Mouse (Mus musculus) neural tube, embryonic 12.5 days (tissue): ENCODE data around the gene Sbf2. TPM values are rescaled to one million over a fixed set of nuclear protein-coding genes. Genes with fewer than 3 reads are reported as not detected.
"Not testable (repeated sequence)": the region's sequence is repeated elsewhere in the genome, so short reads cannot be mapped to it uniquely, and the experiment has no call there.

Source experiments
- ATAC-seq: fragments of 200-750 bp; cut with Nextera tagmentation; 2 replicates; pipeline ENCODE4 v1.8.0; 2017; ENCODE audit warnings: low read depth, mild to moderate bottlenecking, moderate TSS enrichment, moderate library complexity; ENCODE audit not compliant: low FRiP score
- H3K27ac ChIP-seq: fragments of 300-500 bp; sonication (generic); 2 replicates; pipeline ENCODE4 v1.5.1; 2016
- H3K27me3 ChIP-seq: fragments of 300-500 bp; sonication (generic); replicated peaks from 2 replicates; pipeline ENCODE4 v1.6.1; 2016; ENCODE audit warnings: mild to moderate bottlenecking
- H3K36me3 ChIP-seq: fragments of 300-500 bp; sonication (generic); 2 replicates; pipeline ENCODE4 v1.6.1; 2016; ENCODE audit warnings: mild to moderate bottlenecking
- H3K4me1 ChIP-seq: fragments of 300-500 bp; sonication (generic); 2 replicates; pipeline ENCODE4 v1.6.1; 2016
- H3K4me2 ChIP-seq: fragments of 300-500 bp; sonication (generic); replicated peaks from 2 replicates; pipeline ENCODE4 v1.6.1; 2016; ENCODE audit warnings: mild to moderate bottlenecking
- H3K4me3 ChIP-seq: fragments of 300-500 bp; sonication (generic); 2 replicates; pipeline ENCODE4 v1.5.1; 2016
- H3K9ac ChIP-seq: fragments of 300-500 bp; sonication (generic); 2 replicates; pipeline ENCODE4 v1.6.1; 2016; ENCODE audit warnings: mild to moderate bottlenecking
- H3K9me3 ChIP-seq: fragments of 300-500 bp; sonication (generic); 2 replicates; pipeline ENCODE4 v1.6.1; 2016; ENCODE audit warnings: mild to moderate bottlenecking
- WGBS: fragments of 180-500 bp; shearing (Covaris S2); methylation state at CpG from one replicate; pipeline ENCODE4 v1.1.7; 2016; 5-methylcytosine and 5-hydroxymethylcytosine counted together
- polyA plus RNA-seq: library from polyadenylated mRNA; unstranded; fragments of >200 nt; fragmentation: Nextera tagmentation; extraction: Ambion mirVana; gene quantifications from 2 replicates; pipeline ENCODE4 v1.2.1, GENCODE M21; 2016

The Sbf2 gene
- polyA plus RNA-seq, 1 experiment from 2014 or later: 53.2 TPM

GRCm38 (mm10) chr7:110543341-110543740 is 71.4 kb downstream of the Sbf2 start:
- no peaks in the 10 kb centered on the region for H3K9me3 ChIP-seq
- H3K4me1 ChIP-seq: no peaks in the 10 kb centered on the region
- 89% methylated on average over 6 of the region's 6 CpGs for WGBS
- H3K9ac ChIP-seq: no peak overlapping the region
- ATAC-seq: no peak
- no peak overlapping the region for H3K27ac ChIP-seq
- H3K4me2 ChIP-seq: no peak overlapping the region
- no peak overlapping the region for H3K4me3 ChIP-seq
- no peaks in the 10 kb centered on the region for H3K36me3 ChIP-seq
- no peaks in the 10 kb centered on the region for H3K27me3 ChIP-seq

DNA sequence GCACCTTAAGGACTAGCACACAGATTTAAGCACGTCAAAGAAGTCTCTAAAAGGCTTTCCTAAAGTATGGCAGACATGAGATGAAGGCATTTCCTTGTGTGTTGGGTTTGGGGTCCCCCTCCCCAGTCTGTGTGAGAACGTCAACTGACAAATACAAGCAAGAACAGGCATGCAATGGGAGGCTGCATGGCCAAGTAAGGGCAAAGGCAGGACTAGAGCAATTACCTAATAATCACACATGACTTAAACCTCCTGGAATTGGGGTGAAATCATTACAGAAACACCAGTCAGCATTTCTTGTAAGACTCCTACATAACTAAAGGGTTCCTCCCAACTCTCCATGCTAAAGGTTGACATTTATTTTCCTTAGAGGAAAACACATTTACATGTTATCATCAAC is 75.5 kb downstream of the Sbf2 start:
- Histone ChIP-seq H3K36me3 (no peaks in the 10 kb centered on the region), H3K4me3 (no peak overlapping the region), H3K4me1 (no peaks in the 10 kb centered on the region), H3K4me2 (no peak overlapping the region), H3K9ac (no peak overlapping the region), H3K9me3 (no peaks in the 10 kb centered on the region), H3K27ac (no peak overlapping the region), H3K27me3 (no peaks in the 10 kb centered on the region)
- ATAC-seq: no peak
- WGBS: 63% methylated on average over 2 of the region's 2 CpGs

DNA sequence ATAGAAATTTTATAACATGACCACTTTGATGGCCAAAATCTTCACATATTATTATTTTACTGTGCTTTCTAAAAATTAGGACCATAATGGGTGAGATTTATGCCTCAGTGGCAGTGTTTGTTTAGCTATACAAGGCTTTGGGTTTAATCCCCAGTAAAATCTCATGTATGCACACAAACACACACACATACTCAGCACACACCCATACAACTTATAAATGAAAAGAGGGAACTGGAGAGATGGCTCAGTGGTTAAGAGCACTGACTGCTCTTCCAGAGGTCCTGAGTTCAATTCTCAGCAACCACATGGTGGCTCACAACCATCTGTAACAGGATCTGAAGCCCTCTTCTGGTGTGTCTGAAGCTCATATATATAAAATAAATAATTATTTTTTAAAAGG is 84.4 kb downstream of the Sbf2 start:
- H3K9ac ChIP-seq, H3K4me1 ChIP-seq, H3K27me3 ChIP-seq, H3K9me3 ChIP-seq, H3K4me2 ChIP-seq, ATAC-seq, H3K36me3 ChIP-seq, H3K27ac ChIP-seq, H3K4me3 ChIP-seq: not testable (repeated sequence)

DNA sequence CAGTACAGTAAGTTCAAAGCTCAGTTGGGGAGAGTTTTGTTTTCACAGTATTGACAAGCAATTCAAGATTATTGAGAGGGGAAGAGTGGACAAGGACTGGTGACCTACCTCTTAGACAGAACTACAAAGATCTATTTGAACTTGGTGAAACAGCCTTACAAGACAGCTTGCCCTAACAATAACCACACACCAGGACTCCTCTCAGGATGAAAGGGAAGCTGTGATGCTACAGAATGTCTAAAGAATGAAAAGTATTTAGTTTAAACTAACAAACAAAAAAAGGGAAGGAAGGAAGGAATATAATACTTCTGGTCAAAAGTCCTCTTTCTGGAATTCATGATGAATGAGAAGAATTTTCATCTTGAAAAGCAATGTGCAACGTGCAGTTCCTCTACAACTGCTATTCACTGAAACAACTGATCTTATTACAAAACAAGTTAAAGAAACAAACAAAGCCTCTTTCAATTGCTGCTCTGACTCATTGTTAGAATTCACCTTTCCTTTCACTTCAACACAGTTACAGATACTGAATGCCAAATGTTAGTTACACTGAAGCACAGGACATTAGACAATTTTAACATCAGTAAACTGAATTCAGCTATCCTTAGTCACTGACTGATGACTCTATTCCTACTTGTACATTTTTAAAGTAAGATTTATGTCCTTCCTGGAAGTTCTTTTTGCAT is 89.5 kb downstream of the Sbf2 start:
- ATAC-seq: no peak
- Histone ChIP-seq H3K27me3 (no peaks in the 10 kb centered on the region), H3K27ac (no peak overlapping the region), H3K36me3 (no peaks in the 10 kb centered on the region), H3K4me1 (0 out of 2 replicates have a peak, but pooled peaks cover 4% of the 10 kb centered on the region), H3K9me3 (no peaks in the 10 kb centered on the region), H3K4me2 (no peak overlapping the region), H3K9ac (no peak overlapping the region), H3K4me3 (no peak overlapping the region)
- whole genome bisulfite sequencing: 30% methylated on average over 1 of the region's 1 CpGs

DNA sequence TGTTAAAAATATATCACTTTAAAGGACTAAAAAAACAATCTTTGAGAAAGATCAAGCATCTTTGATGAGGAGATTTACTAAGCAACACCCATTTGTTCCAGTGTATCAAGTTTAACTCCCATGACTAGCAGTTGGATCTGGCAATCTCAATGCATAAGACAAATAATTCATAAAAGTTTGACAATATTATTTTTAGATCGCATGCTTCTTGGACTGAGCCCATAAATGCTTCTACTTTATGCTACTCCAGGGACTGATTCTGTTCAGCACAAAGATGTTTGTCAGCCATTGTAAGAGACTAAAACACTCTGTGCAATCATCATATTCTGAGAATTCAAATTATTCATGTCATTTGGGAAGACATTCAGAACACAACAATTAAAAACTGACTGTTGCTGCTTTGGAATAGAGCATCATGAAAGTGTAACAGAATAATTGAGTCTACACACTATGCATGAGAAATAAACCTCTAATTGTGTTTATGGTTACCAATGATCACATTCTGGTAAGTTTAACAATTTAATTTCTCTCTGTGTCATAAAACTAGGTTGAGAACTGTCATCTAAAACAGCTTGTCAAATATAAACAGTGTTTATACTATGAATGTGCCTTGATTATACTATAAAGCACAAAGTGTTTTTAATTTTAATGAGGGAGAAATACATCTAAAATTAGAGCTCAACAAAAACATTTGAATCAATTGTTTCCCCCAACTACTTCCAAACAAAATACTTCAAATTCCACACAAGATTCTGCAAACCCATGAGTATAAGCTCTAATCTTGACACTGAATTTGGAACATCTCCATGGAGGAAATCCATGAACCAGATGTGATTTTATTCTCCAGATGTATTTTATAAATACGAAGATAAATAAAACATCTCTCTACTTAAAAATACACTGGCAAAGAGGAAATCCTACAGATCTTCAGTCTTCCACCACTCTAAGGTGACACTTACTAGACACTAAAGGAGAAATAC is 98.2 kb downstream of the Sbf2 start:
- ATAC-seq: no peak
- WGBS: 87% methylated on average over 2 of the region's 2 CpGs

GRCm38 (mm10) chr7:110514131-110514530 is 100.6 kb downstream of the Sbf2 start:
- ATAC-seq: no peak
- Histone ChIP-seq H3K36me3 (no peaks in the 10 kb centered on the region), H3K4me1 (no peaks in the 10 kb centered on the region)

More for the DNA sequence above, 98.2 kb downstream of the Sbf2 start:
- Histone ChIP-seq H3K4me1 (no peaks in the 10 kb centered on the region), H3K9ac (no peak overlapping the region), H3K27me3 (no peaks in the 10 kb centered on the region), H3K27ac (no peak overlapping the region), H3K9me3 (no peaks in the 10 kb centered on the region), H3K4me2 (no peak overlapping the region), H3K36me3 (no peaks in the 10 kb centered on the region), H3K4me3 (no peak overlapping the region)

GRCm38 (mm10) chr7:110498653-110499052 is 116.1 kb downstream of the Sbf2 start:
- no peak overlapping the region for H3K9ac ChIP-seq
- H3K36me3 ChIP-seq: no peaks in the 10 kb centered on the region
- no peak overlapping the region for H3K4me2 ChIP-seq
- no peaks in the 10 kb centered on the region for H3K27me3 ChIP-seq
- no peak for ATAC-seq
- 0 out of 2 replicates have a peak, but pooled peaks cover 3% of the 10 kb centered on the region for H3K9me3 ChIP-seq
- H3K4me1 ChIP-seq: no peaks in the 10 kb centered on the region
- 90% methylated on average over 1 of the region's 1 CpGs for WGBS
- no peak overlapping the region for H3K27ac ChIP-seq
- no peak overlapping the region for H3K4me3 ChIP-seq

More at GRCm38 (mm10) chr7:110514131-110514530, 100.6 kb downstream of the Sbf2 start:
- H3K4me3 ChIP-seq: no peak overlapping the region
- no peak overlapping the region for H3K9ac ChIP-seq
- no peaks in the 10 kb centered on the region for H3K9me3 ChIP-seq
- no peak overlapping the region for H3K4me2 ChIP-seq
- H3K27me3 ChIP-seq: no peaks in the 10 kb centered on the region
- no peak overlapping the region for H3K27ac ChIP-seq

- no peak overlapping the region for H3K27ac ChIP-seq
- H3K36me3 ChIP-seq: no peaks in the 10 kb centered on the region
- H3K9ac ChIP-seq: no peak overlapping the region
- no peaks in the 10 kb centered on the region for H3K27me3 ChIP-seq
- H3K9me3 ChIP-seq: no peaks in the 10 kb centered on the region
- no peak overlapping the region for H3K4me2 ChIP-seq
- WGBS: 90% methylated on average over 5 of the region's 5 CpGs
- H3K4me1 ChIP-seq: no peaks in the 10 kb centered on the region
- no peak for ATAC-seq
- no peak overlapping the region for H3K4me3 ChIP-seq
Measured at GRCm38 (mm10) chr7:110491038-110491437, 123.7 kb downstream of the Sbf2 start.

GRCm38 (mm10) chr7:110485051-110485450 is 129.7 kb downstream of the Sbf2 start:
- Histone ChIP-seq H3K4me1 (no peaks in the 10 kb centered on the region), H3K4me3 (no peak overlapping the region), H3K27me3 (no peaks in the 10 kb centered on the region), H3K36me3 (peaks cover 4% of the 10 kb centered on the region), H3K9ac (no peak overlapping the region), H3K9me3 (no peaks in the 10 kb centered on the region), H3K27ac (no peak overlapping the region), H3K4me2 (no peak overlapping the region)
- ATAC-seq: no peak
- 94% methylated on average over 5 of the region's 5 CpGs for WGBS

GRCm38 (mm10) chr7:110470987-110471386 is 143.7 kb downstream of the Sbf2 start:
- H3K9ac ChIP-seq: no peak overlapping the region
- H3K27me3 ChIP-seq: no peaks in the 10 kb centered on the region
- H3K4me2 ChIP-seq: no peak overlapping the region
- 88% methylated on average over 6 of the region's 6 CpGs for WGBS
- no peaks in the 10 kb centered on the region for H3K9me3 ChIP-seq
- no peak for ATAC-seq
- H3K4me3 ChIP-seq: no peak overlapping the region
- no peaks in the 10 kb centered on the region for H3K4me1 ChIP-seq
- no peaks in the 10 kb centered on the region for H3K36me3 ChIP-seq
- no peak overlapping the region for H3K27ac ChIP-seq

DNA sequence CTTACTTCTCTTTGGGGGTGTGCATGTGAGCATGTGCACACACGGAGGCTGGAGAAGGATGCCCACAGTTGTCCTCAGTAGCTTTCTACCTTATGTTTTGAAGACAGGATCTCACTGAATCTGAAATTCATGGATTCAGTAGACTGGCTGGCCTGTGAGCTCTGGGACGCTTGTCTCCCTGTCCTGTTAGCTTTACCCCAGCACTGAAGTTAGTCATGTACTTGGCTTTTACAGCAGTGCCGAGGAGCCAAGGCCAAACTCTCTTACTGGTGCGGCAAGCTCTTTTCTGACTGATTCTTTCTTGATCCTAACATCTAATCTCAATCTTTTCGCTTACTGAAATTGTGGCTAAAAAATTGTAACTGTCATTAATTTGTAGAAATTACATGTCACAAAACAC is 151.3 kb downstream of the Sbf2 start:
- H3K4me3 ChIP-seq: no peak overlapping the region
- no peaks in the 10 kb centered on the region for H3K27me3 ChIP-seq
- ATAC-seq: no peak
- H3K36me3 ChIP-seq: peaks cover 2% of the 10 kb centered on the region; the same call in 1 of the 2 replicates
- no peak overlapping the region for H3K27ac ChIP-seq
- no peak overlapping the region for H3K9ac ChIP-seq
- no peaks in the 10 kb centered on the region for H3K9me3 ChIP-seq
- WGBS: 86% methylated on average over 5 of the region's 5 CpGs
- no peaks in the 10 kb centered on the region for H3K4me1 ChIP-seq
- H3K4me2 ChIP-seq: no peak overlapping the region

GRCm38 (mm10) chr7:110432301-110432700 is 182.4 kb downstream of the Sbf2 start:
- ATAC-seq: no peak

More at GRCm38 (mm10) chr7:110432301-110432700, 182.4 kb downstream of the Sbf2 start:
- Histone ChIP-seq H3K9me3 (no peaks in the 10 kb centered on the region), H3K27ac (no peak overlapping the region), H3K9ac (no peak overlapping the region), H3K4me3 (no peak overlapping the region), H3K36me3 (0 out of 2 replicates have a peak, but pooled peaks cover 6% of the 10 kb centered on the region), H3K27me3 (no peaks in the 10 kb centered on the region), H3K4me1 (no peaks in the 10 kb centered on the region), H3K4me2 (no peak overlapping the region)
- 25% methylated on average over 4 of the region's 4 CpGs for WGBS
